Mouse (Mus musculus) thymus, adult 2 months (tissue): ENCODE measurements around the gene Elf4.

Experiments used
- CTCF ChIP-seq: fragments of 200-500 bp; IDR thresholded peaks from 2 replicates; pipeline ENCODE4 v1.5.1; 2012; ENCODE audit warnings: mild to moderate bottlenecking, control low read depth, low read length, moderate library complexity, borderline replicate concordance; ENCODE audit not compliant: control insufficient read depth, poor library complexity, insufficient read depth; ENCODE audit errors: extremely low read depth
- POLR2A ChIP-seq: fragments of 200-500 bp; IDR thresholded peaks from 2 replicates; pipeline ENCODE4 v1.6.1; 2012; ENCODE audit warnings: mild to moderate bottlenecking, low read length, control low read depth, moderate library complexity; ENCODE audit not compliant: control insufficient read depth, poor library complexity, insufficient read depth; ENCODE audit errors: extremely low read depth

DNA sequence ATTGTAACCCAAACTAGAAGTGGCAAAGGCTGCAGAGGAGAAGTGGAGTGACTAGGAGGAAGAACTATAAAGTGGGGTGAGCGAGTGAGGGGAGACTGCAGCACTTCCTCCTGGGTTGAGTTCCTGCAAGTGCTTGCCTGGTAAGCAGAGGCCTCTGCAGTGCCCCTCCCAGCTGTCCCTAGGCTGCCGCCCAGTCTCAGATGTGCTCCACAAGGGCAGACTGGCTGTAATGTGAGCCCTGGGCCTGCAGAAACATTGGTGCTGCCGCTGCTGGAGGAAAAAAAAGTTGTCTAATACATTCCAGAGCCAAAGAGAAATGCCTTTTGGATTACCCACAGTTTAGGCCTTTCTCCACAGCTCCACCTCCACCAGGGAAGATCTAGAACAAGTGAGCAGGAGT, 57.8 kb downstream of the Elf4 start:
- TF ChIP-seq CTCF, result no peak
- no peak for TF ChIP-seq POLR2A
